Mouse (Mus musculus) heart, postnatal 0 days (tissue): ENCODE measurements around the gene Purb.

Source experiments
- CTCF ChIP-seq: IDR thresholded peaks from 2 replicates; pipeline ENCODE4 v1.5.1; 2016; ENCODE audit warnings: antibody characterized with exemption, control low read depth, low read depth
- EP300 ChIP-seq: IDR thresholded peaks from 2 replicates; pipeline ENCODE4 v1.6.1; 2016; ENCODE audit warnings: antibody characterized with exemption, low read depth

GRCm38 (mm10) chr11:6471493-6471892, 4.2 kb downstream of the Purb start:
- no peak for TF ChIP-seq CTCF
- TF ChIP-seq EP300 = no peak
